Mouse (Mus musculus) liver, embryonic 14.5 days (tissue): ENCODE measurements around the gene Rrp12.
A peak's percentile ranks its signal among the peaks of the same experiment; 100 is the strongest.

Experiments used
- CTCF ChIP-seq: IDR thresholded peaks from 2 replicates; pipeline ENCODE4 v1.5.1; 2016; ENCODE audit warnings: antibody characterized with exemption, low read depth, control low read depth
- EP300 ChIP-seq: IDR thresholded peaks from 2 replicates; pipeline ENCODE4 v1.6.1; 2016; ENCODE audit warnings: antibody characterized with exemption, low read depth

- TF ChIP-seq CTCF (no peak), EP300 (peak; percentile 22; the same call in 1 of the 2 replicates)
Measured at GRCm38 (mm10) chr19:41934124-41934523, 38.2 kb upstream of the Rrp12 start.
